Mouse (Mus musculus) embryonic facial prominence, embryonic 12.5 days (tissue): ENCODE data around the gene Retnlg. TPM values are rescaled to one million over a fixed set of nuclear protein-coding genes. Genes with fewer than 3 reads are reported as not detected.

Experiments used
- ATAC-seq: fragments of 200-750 bp; cut with Nextera tagmentation; 2 replicates; pipeline ENCODE4 v1.8.0; 2017; ENCODE audit not compliant: insufficient number of reproducible peaks, insufficient read depth, low FRiP score, low TSS enrichment
- H3K27ac ChIP-seq: fragments of 300-500 bp; sonication (generic); 2 replicates; pipeline ENCODE4 v1.5.1; 2016; ENCODE audit warnings: mild to moderate bottlenecking
- H3K27me3 ChIP-seq: fragments of 300-500 bp; sonication (generic); 2 replicates; pipeline ENCODE4 v1.6.1; 2016; ENCODE audit warnings: mild to moderate bottlenecking, moderate library complexity
- H3K36me3 ChIP-seq: fragments of 300-500 bp; sonication (generic); 2 replicates; pipeline ENCODE4 v1.6.1; 2016; ENCODE audit warnings: mild to moderate bottlenecking
- H3K4me1 ChIP-seq: fragments of 300-500 bp; sonication (generic); 2 replicates; pipeline ENCODE4 v1.6.1; 2016
- H3K4me2 ChIP-seq: fragments of 300-500 bp; sonication (generic); replicated peaks from 2 replicates; pipeline ENCODE4 v1.6.1; 2016; ENCODE audit warnings: mild to moderate bottlenecking, moderate library complexity
- H3K4me3 ChIP-seq: fragments of 300-500 bp; sonication (generic); 2 replicates; pipeline ENCODE4 v1.5.1; 2016; ENCODE audit warnings: mild to moderate bottlenecking
- H3K9ac ChIP-seq: fragments of 300-500 bp; sonication (generic); 2 replicates; pipeline ENCODE4 v1.6.1; 2016; ENCODE audit warnings: mild to moderate bottlenecking, moderate library complexity
- H3K9me3 ChIP-seq: fragments of 300-500 bp; sonication (generic); 2 replicates; pipeline ENCODE4 v1.6.1; 2016; ENCODE audit warnings: mild to moderate bottlenecking, moderate library complexity
- WGBS: fragments of 180-500 bp; shearing (Covaris S2); methylation state at CpG from one replicate; pipeline ENCODE4 v1.1.7; 2016; 5-methylcytosine and 5-hydroxymethylcytosine counted together
- polyA plus RNA-seq: library from polyadenylated mRNA; unstranded; fragments of >200 nt; fragmentation: Nextera tagmentation; extraction: Ambion mirVana; gene quantifications from 2 replicates; pipeline ENCODE4 v1.2.1, GENCODE M21; 2016

Retnlg gene
- polyA plus RNA-seq, 1 experiment from 2014 or later: 0.69 TPM

DNA sequence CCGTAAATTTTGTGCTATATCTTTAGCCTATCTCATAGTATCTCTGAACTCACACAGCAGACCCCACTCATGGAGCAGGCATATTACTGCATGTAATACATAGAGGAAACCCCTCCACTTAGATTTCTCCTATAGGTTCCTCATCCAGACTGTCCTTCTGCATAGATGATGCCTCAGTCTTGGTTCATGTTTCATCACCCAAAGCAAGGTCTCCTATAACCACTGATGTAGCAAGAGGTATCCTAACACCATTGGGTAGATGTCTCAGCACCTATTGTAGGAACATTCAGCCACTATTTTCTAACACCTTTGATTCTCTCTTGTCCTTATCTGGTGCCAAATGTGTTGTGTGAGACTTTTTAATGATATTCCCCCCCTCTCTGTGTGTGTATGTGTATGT is 667 bp upstream of the Retnlg start:
- Histone ChIP-seq H3K27me3 (no peaks in the 10 kb centered on the region), H3K36me3 (no peaks in the 10 kb centered on the region), H3K4me2 (no peak overlapping the region), H3K4me3 (no peak overlapping the region), H3K27ac (no peak overlapping the region), H3K9me3 (no peaks in the 10 kb centered on the region), H3K4me1 (no peaks in the 10 kb centered on the region), H3K9ac (no peak overlapping the region)
- no peak for ATAC-seq
- 86% methylated on average over 1 of the region's 1 CpGs for WGBS

DNA sequence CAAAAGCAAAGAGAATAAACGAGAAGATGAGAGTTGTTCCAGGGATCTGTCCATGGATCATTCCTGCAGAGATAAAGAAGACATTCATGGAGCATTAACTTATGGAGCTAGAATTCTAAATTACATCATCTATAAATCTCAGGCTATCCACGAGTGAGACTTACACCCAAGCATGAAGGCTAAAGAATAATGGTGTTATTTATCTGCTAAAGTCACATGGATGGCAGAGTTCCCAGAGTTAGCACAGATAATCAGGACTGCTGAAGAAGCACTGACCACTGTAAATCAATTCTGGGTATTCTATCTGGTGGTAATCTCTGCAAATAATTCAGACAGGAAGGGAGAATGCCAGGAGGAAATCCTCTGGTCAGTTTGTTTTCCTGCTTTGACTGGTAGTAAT is 18.3 kb downstream of the Retnlg start:
- no peak overlapping the region for H3K27ac ChIP-seq
- ATAC-seq: no peak
- H3K9ac ChIP-seq: no peak overlapping the region
- no peaks in the 10 kb centered on the region for H3K36me3 ChIP-seq
- no peaks in the 10 kb centered on the region for H3K9me3 ChIP-seq
- 74% methylated on average over 2 of the region's 2 CpGs for WGBS
- no peaks in the 10 kb centered on the region for H3K4me1 ChIP-seq
- no peaks in the 10 kb centered on the region for H3K27me3 ChIP-seq
- H3K4me2 ChIP-seq: no peak overlapping the region
- no peak overlapping the region for H3K4me3 ChIP-seq

- no peaks in the 10 kb centered on the region for H3K9me3 ChIP-seq
- H3K27me3 ChIP-seq: no peaks in the 10 kb centered on the region
- H3K27ac ChIP-seq: no peak overlapping the region
- no peak for ATAC-seq
- no peak overlapping the region for H3K9ac ChIP-seq
- H3K4me3 ChIP-seq: no peak overlapping the region
- H3K4me1 ChIP-seq: no peaks in the 10 kb centered on the region
- WGBS: 76% methylated on average over 1 of the region's 1 CpGs
- no peak overlapping the region for H3K4me2 ChIP-seq
- H3K36me3 ChIP-seq: no peaks in the 10 kb centered on the region
Measured at GRCm38 (mm10) chr16:48899868-48900267, 27.4 kb downstream of the Retnlg start.

DNA sequence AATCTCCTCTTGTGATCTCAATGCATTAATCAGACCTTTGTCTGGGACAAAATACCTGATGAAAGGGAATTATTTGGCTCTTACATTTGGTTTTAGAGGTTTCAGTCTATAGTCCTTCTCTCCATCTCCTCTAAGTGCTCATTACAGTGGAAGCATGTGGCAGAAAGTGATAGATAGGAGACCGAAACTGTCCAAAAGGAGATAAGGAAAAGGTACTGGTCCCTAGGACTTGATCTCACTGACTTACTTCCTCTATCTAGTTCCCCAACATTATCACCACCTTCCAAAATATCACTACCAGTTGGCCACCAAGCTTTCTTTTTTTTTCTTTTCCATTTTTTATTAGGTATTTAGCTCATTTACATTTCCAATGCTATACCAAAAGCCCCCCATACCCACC is 38.8 kb downstream of the Retnlg start:
- WGBS: 87% methylated on average over 1 of the region's 1 CpGs
- no peaks in the 10 kb centered on the region for H3K36me3 ChIP-seq
- no peaks in the 10 kb centered on the region for H3K9me3 ChIP-seq
- ATAC-seq: no peak
- no peak overlapping the region for H3K9ac ChIP-seq
- no peak overlapping the region for H3K4me2 ChIP-seq
- no peak overlapping the region for H3K27ac ChIP-seq
- no peaks in the 10 kb centered on the region for H3K4me1 ChIP-seq
- no peak overlapping the region for H3K4me3 ChIP-seq
- H3K27me3 ChIP-seq: no peaks in the 10 kb centered on the region

- H3K4me1 ChIP-seq: no peaks in the 10 kb centered on the region
- no peaks in the 10 kb centered on the region for H3K9me3 ChIP-seq
- 93% methylated on average over 3 of the region's 3 CpGs for WGBS
- H3K4me2 ChIP-seq: no peak overlapping the region
- no peak overlapping the region for H3K9ac ChIP-seq
- H3K4me3 ChIP-seq: no peak overlapping the region
- H3K27ac ChIP-seq: no peak overlapping the region
- no peak for ATAC-seq
- no peaks in the 10 kb centered on the region for H3K36me3 ChIP-seq
- H3K27me3 ChIP-seq: no peaks in the 10 kb centered on the region
Measured at GRCm38 (mm10) chr16:48913206-48913605, 40.8 kb downstream of the Retnlg start.

DNA sequence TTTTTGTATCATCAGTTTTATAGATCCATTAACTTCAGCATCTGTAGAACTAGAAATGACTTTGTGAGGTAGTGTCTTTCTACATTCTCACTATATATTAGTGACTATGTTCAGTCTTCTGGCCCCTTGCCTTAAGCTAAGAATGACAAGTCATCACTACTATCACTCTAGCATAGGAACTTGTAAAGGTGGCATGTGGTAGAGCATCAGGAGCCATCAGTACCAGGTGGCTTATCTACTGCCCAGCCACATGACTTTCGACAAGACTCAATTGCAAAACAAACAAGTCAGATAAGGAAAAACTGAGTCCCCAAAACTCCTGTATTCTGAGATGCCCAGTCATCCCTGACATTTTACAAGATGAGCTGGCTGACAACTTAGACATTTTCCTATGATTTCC is 51.3 kb downstream of the Retnlg start:
- peaks cover 26% of the 10 kb centered on the region for H3K36me3 ChIP-seq
- 93% methylated on average over 1 of the region's 1 CpGs for WGBS

More for the DNA sequence above, 51.3 kb downstream of the Retnlg start:
- Histone ChIP-seq H3K27me3 (no peaks in the 10 kb centered on the region), H3K4me3 (no peak overlapping the region), H3K27ac (no peak overlapping the region), H3K4me1 (no peaks in the 10 kb centered on the region), H3K9ac (no peak overlapping the region), H3K9me3 (no peaks in the 10 kb centered on the region), H3K4me2 (no peak overlapping the region)
- no peak for ATAC-seq

Other genes with a start within 250 kb of the Retnlg start
- gene Trat1, start 100.6 kb upstream of the Retnlg start, polyA plus RNA-seq: not detected in 2 replicates
- not detected in 2 replicates for gene Retnlb, start 55.8 kb upstream of the Retnlg start, polyA plus RNA-seq
- gene Retnla, start 30.1 kb upstream of the Retnlg start, polyA plus RNA-seq: not detected in 2 replicates
- 40.6 and 44.5 TPM in 2 replicates for gene Dzip3, start 121.5 kb downstream of the Retnlg start, polyA plus RNA-seq
- gene Cip2a, start 121.6 kb downstream of the Retnlg start, polyA plus RNA-seq: 34.6 and 35.3 TPM in 2 replicates
- 0.03 TPM in 1 of 2 replicates, not detected in the other for gene Myh15, start 184.9 kb downstream of the Retnlg start, polyA plus RNA-seq